8 mouse cellular contexts compared by ENCODE assay signal in the genomic region with DNA sequence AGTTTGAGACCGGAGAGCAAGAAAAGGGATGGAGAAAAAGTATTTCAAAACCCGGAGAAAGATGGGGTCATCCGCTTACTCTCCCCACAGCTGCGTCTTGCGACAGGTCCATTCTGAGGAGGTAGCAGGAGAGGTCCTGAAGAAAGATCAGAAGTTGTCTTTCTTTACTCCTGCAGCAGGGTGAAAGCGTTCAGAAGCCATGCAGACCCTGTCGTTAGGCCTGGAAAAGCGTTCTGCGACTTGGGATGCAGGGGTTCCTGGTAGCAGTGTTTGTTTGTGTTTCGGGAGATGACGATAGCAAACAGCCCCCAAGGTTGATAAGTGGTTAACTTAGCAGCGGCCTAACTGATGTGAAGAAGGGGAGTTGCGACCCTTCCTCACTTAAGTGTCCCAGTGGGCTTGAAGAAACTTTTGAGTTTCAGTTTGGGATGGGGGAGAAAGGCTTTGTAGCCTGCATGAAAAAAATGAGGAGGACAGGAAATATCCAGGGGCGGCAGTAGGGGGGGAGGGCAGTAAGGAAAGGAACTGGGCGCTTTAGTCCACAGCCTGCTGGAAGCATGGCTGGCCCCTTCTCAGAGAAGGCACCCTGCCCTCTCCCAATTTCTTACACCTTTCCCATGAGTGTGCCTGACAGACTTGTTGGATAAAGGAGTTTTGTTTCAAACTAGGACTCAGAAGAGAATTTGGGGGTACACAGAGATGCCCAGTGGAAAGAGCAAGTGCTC. TPM values are rescaled to one million over a fixed set of nuclear protein-coding genes. Genes with fewer than 3 reads are reported as not detected.
A peak's percentile ranks its signal among the peaks of the same experiment; 100 is the strongest.
DNase-seq lines count a peak whose midpoint lies in the region; ATAC-seq and TF ChIP-seq lines count a peak whose summit lies in the region.

No protein-coding gene starts in this region.

- H3K36me3 ChIP-seq in limb, embryonic 11.5 days (ENCODE audit: control insufficient read depth, insufficient read depth, low read length) = no peaks in the 10 kb centered on the region
- H3K36me3 ChIP-seq in neural tube, embryonic 14.5 days (ENCODE audit: control insufficient read depth, insufficient read depth, low read length) = no peaks in the 10 kb centered on the region

- H3K4me3 ChIP-seq in layer of hippocampus, adult 2 months = peak overlapping the region; percentile 71
- peak overlapping the region; percentile 82 for H3K4me3 ChIP-seq in embryonic fibroblast, embryonic 13.5 days (ENCODE audit: insufficient read depth, low read length)
- H3K4me3 ChIP-seq in limb, embryonic 11.5 days (ENCODE audit: low read depth, low read length) = peak overlapping the region; percentile 74
- peak overlapping the region; percentile 73 for H3K4me3 ChIP-seq in neural tube, embryonic 14.5 days (ENCODE audit: low read depth, low read length)

- WGBS in limb, embryonic 11.5 days = 2% methylated on average over 15 of the region's 15 CpGs
- 4% methylated on average over 15 of the region's 15 CpGs for WGBS in neural tube, embryonic 14.5 days

- H3K9me3 ChIP-seq in limb, embryonic 11.5 days (ENCODE audit: control insufficient read depth, low read length) = no peaks in the 10 kb centered on the region
- H3K9me3 ChIP-seq in neural tube, embryonic 14.5 days (ENCODE audit: control insufficient read depth, low read length) = no peaks in the 10 kb centered on the region

- no peak for TF ChIP-seq POLR2A in embryonic fibroblast, embryonic 13.5 days (IDR thresholded peaks at IDR 0.05; ENCODE audit: low read depth, low read length)

- H3K9ac ChIP-seq in limb, embryonic 11.5 days (ENCODE audit: low read length) = peak overlapping the region; percentile 32; the same call in 1 of the 2 replicates
- peak overlapping the region; percentile 98; the same call in 1 of the 2 replicates for H3K9ac ChIP-seq in neural tube, embryonic 14.5 days (replicated peaks; ENCODE audit: low read depth, low read length)

- peak overlapping the region; percentile 95; the same call in 1 of the 2 replicates for H3K27ac ChIP-seq in layer of hippocampus, adult 2 months
- H3K27ac ChIP-seq in embryonic fibroblast, embryonic 13.5 days (ENCODE audit: insufficient read depth, low read length) = peak overlapping the region; percentile 89
- no peak overlapping the region for H3K27ac ChIP-seq in limb, embryonic 11.5 days (replicated peaks; ENCODE audit: low read depth, low read length)
- no peak overlapping the region for H3K27ac ChIP-seq in neural tube, embryonic 14.5 days (ENCODE audit: low read depth, low read length)

- H3K4me1 ChIP-seq in embryonic fibroblast, embryonic 13.5 days (ENCODE audit: control insufficient read depth, insufficient read depth, low read length) = 0 out of 2 replicates have a peak, but pooled peaks cover 6% of the 10 kb centered on the region
- H3K4me1 ChIP-seq in limb, embryonic 11.5 days (ENCODE audit: control insufficient read depth, insufficient read depth, low read length) = peaks cover 7% of the 10 kb centered on the region; the same call in 1 of the 2 replicates
- H3K4me1 ChIP-seq in neural tube, embryonic 14.5 days (ENCODE audit: control insufficient read depth, insufficient read depth, low read length) = peaks cover 33% of the 10 kb centered on the region

- DNase-seq in layer of hippocampus, adult 2 months (ENCODE audit: low spot score in 2 of 2) = no peak
- DNase-seq in layer of hippocampus, adult 11-12 months (ENCODE audit: low spot score) = no peak
- peak; percentile 45 for DNase-seq in limb, embryonic 11.5 days (ENCODE audit: low spot score)
- no peak for DNase-seq in right cerebral cortex, postnatal 4 days
- DNase-seq in adrenal gland, postnatal 25 days = no peak
- DNase-seq in cerebellum, postnatal 25 days = no peak

- no peak for ATAC-seq in limb, embryonic 11.5 days (ENCODE audit: insufficient number of reproducible peaks, low FRiP score, low TSS enrichment, low read depth)
- ATAC-seq in neural tube, embryonic 14.5 days (ENCODE audit: low read depth) = no peak

- H3K27me3 ChIP-seq in limb, embryonic 11.5 days (ENCODE audit: control insufficient read depth, insufficient read depth, low read length) = no peaks in the 10 kb centered on the region; the same call in 1 of the 2 replicates
- no peaks in the 10 kb centered on the region for H3K27me3 ChIP-seq in neural tube, embryonic 14.5 days (ENCODE audit: control insufficient read depth, insufficient read depth, low read length)

- TF ChIP-seq CTCF in layer of hippocampus, adult 2 months (conservative IDR thresholded peaks at IDR 0.05) = no peak
- no peak for TF ChIP-seq CTCF in embryonic fibroblast, embryonic 13.5 days (IDR thresholded peaks at IDR 0.05; ENCODE audit: borderline replicate concordance, insufficient read depth, low read length)

- peak overlapping the region; percentile 80 for H3K4me2 ChIP-seq in limb, embryonic 11.5 days (ENCODE audit: low read depth, severe bottlenecking)
- peak overlapping the region; percentile 53 for H3K4me2 ChIP-seq in neural tube, embryonic 14.5 days (ENCODE audit: low read depth, low read length)

RNA-seq across cellular contexts. Expression of a gene that starts 2.0 kb away (rescaled TPM):
- 10 to 100 TPM; 20.0 to 22.9 TPM for total RNA-seq in layer of hippocampus, adult 2 months (2021)
- 35.1 and 37.3 TPM in 2 replicates for polyA plus RNA-seq in embryonic fibroblast, embryonic 13.5 days (2011; ENCODE audit: insufficient read length, low read depth, missing spikeins)
- 39.5 and 43.3 TPM in 2 replicates for polyA plus RNA-seq in limb, embryonic 11.5 days (2014; fragmentation: Nextera tagmentation; extraction: Ambion mirVana)
- polyA plus RNA-seq in neural tube, embryonic 14.5 days (2014; fragmentation: Nextera tagmentation; extraction: Ambion mirVana) = 23.8 and 27.0 TPM in 2 replicates
- total RNA-seq in adrenal gland, postnatal 25 days (2021) = 15.7 and 15.8 TPM in 2 replicates

RNA-seq across cellular contexts. Expression of a gene that starts 43.3 kb away (rescaled TPM):
- 100 to 1,000 TPM; 122 to 130 TPM for total RNA-seq in layer of hippocampus, adult 2 months (2021)
- polyA plus RNA-seq in embryonic fibroblast, embryonic 13.5 days (2011; ENCODE audit: insufficient read length, low read depth, missing spikeins) = 120 and 125 TPM in 2 replicates
- 128 TPM in 2 replicates for polyA plus RNA-seq in limb, embryonic 11.5 days (2014; fragmentation: Nextera tagmentation; extraction: Ambion mirVana)
- polyA plus RNA-seq in neural tube, embryonic 14.5 days (2014; fragmentation: Nextera tagmentation; extraction: Ambion mirVana) = 312 and 361 TPM in 2 replicates
- 11.1 and 16.5 TPM in 2 replicates for total RNA-seq in adrenal gland, postnatal 25 days (2021)

Comparison
In these comparisons a context has a peak if more than half of its experiments do, and no peak if none do; other contexts are left out.
1. H3K27ac ChIP-seq: peak in layer of hippocampus, adult 2 months (single experiment) and embryonic fibroblast, embryonic 13.5 days (single experiment); none in limb, embryonic 11.5 days (single experiment) and neural tube, embryonic 14.5 days (single experiment).
2. Peak in every context shown above with its lines, with median percentiles within 50 percentile points of each other: H3K4me3 ChIP-seq.